Comparison of ENCODE assay signal across 32 mouse cellular contexts in the genomic region with DNA sequence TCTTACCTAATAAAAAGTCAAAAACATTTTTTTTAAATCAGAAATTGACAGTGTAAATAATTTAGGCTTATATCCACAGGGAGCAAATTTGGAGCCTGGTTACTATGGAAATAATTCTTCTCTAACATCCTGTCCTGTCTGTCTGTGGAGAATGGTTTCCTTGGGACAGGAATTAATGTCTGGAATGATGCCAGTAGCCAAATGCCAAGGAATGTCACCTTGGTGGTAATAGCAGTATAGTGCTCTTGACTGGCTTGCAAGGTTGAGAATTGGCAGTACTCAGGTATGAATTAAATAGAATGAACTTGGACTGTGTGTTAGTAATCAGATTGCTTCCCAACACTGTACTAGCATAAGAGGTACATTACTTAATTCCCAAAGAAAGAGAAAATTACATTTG.
A peak's percentile ranks its signal among the peaks of the same experiment; 100 is the strongest.
DNase-seq lines count a peak whose midpoint lies in the region; ATAC-seq and TF ChIP-seq lines count a peak whose summit lies in the region.
"Had no signal": no experiment of that assay in that cellular context is flagged by ENCODE, and none has a peak within 500 bp of the region (broad histone marks: within the 10 kb centered on the region; RNA-seq: fewer than 3 reads in every experiment).

No protein-coding gene starts in this region.

- H3K9me3 ChIP-seq in lung, embryonic 14.5 days (ENCODE audit: low read depth, low read length) = no peaks in the 10 kb centered on the region
- H3K9me3 ChIP-seq: embryonic facial prominence, embryonic 13.5 days; forebrain, embryonic 10.5 days; forebrain, embryonic 15.5 days; limb, embryonic 12.5 days; liver, embryonic 15.5 days; lung, embryonic 15.5 days; midbrain, embryonic 15.5 days; neural tube, embryonic 12.5 days had no signal

- no peak overlapping the region for H3K4me3 ChIP-seq in lung, embryonic 14.5 days (ENCODE audit: low read depth, low read length)
- H3K4me3 ChIP-seq: embryonic facial prominence, embryonic 13.5 days; forebrain, embryonic 10.5 days; forebrain, embryonic 15.5 days; gastrocnemius, adult 2 months; hindbrain, embryonic 13.5 days; layer of hippocampus, adult 2 months; left cerebral cortex, adult 2 months; limb, embryonic 12.5 days; liver, embryonic 15.5 days; lung, embryonic 15.5 days; midbrain, embryonic 15.5 days; myocyte; neural tube, embryonic 12.5 days had no signal

- TF ChIP-seq CTCF in lung, embryonic 14.5 days (IDR thresholded peaks at IDR 0.05; ENCODE audit: low read depth) = no peak
- no peak for TF ChIP-seq CTCF in brain, embryonic 14.5 days (IDR thresholded peaks at IDR 0.05; ENCODE audit: borderline replicate concordance, extremely low read depth, insufficient read depth, insufficient read length)

- DNase-seq in cerebellum, adult 9-11 months = peak; percentile 57
- DNase-seq in cerebellum, adult 11-12 months = no peak
- peak; percentile 51 for DNase-seq in kidney, adult 11 months
- no peak for DNase-seq in kidney, postnatal 4 days
- peak; percentile 8 for DNase-seq in lung, embryonic 14.5 days
- no peak for DNase-seq in lung, postnatal 14 days
- DNase-seq in brain, embryonic 14.5 days (ENCODE audit: low read depth) = peak; percentile 24
- DNase-seq in T-cell, adult 2 months (ENCODE audit: low spot score) = no peak
- DNase-seq: adrenal gland, postnatal 14 days; gastrocnemius, adult 2 months; gastrocnemius, postnatal 36 days; heart, adult 18-20 months; heart, postnatal 36 days; lung, postnatal 36 days; right cerebral cortex, adult 18-20 months; spleen, adult 18-20 months; thymus, postnatal 25 days had no signal

- no peak for TF ChIP-seq POLR2A in brain, embryonic 14.5 days (IDR thresholded peaks at IDR 0.05; ENCODE audit: borderline replicate concordance, extremely low read depth, insufficient read depth, insufficient read length, poor library complexity, severe bottlenecking)

- no peaks in the 10 kb centered on the region for H3K27me3 ChIP-seq in lung, embryonic 14.5 days (ENCODE audit: insufficient read depth, low read length)
- H3K27me3 ChIP-seq: embryonic facial prominence, embryonic 13.5 days; forebrain, embryonic 15.5 days; hindbrain, embryonic 13.5 days; limb, embryonic 12.5 days; liver, embryonic 15.5 days; lung, embryonic 15.5 days; midbrain, embryonic 15.5 days; neural tube, embryonic 12.5 days had no signal

- H3K9ac ChIP-seq in lung, embryonic 14.5 days = no peak overlapping the region
- H3K9ac ChIP-seq: embryonic facial prominence, embryonic 13.5 days; forebrain, embryonic 15.5 days; hindbrain, embryonic 13.5 days; limb, embryonic 12.5 days; liver, embryonic 15.5 days; lung, embryonic 15.5 days; midbrain, embryonic 15.5 days; neural tube, embryonic 12.5 days had no signal

- H3K4me1 ChIP-seq in lung, embryonic 14.5 days (ENCODE audit: insufficient read depth) = no peaks in the 10 kb centered on the region
- H3K4me1 ChIP-seq: embryonic facial prominence, embryonic 13.5 days; forebrain, embryonic 10.5 days; forebrain, embryonic 15.5 days; hindbrain, embryonic 13.5 days; limb, embryonic 12.5 days; liver, embryonic 15.5 days; lung, embryonic 15.5 days; midbrain, embryonic 15.5 days; neural tube, embryonic 12.5 days had no signal

- ATAC-seq in lung, embryonic 14.5 days (ENCODE audit: insufficient read depth) = no peak
- ATAC-seq: forebrain, embryonic 15.5 days; midbrain, embryonic 15.5 days; Patski had no signal

- no peak overlapping the region for H3K4me2 ChIP-seq in lung, embryonic 14.5 days
- H3K4me2 ChIP-seq: embryonic facial prominence, embryonic 13.5 days; forebrain, embryonic 15.5 days; heart, embryonic 11.5 days; hindbrain, embryonic 13.5 days; limb, embryonic 12.5 days; liver, embryonic 15.5 days; lung, embryonic 15.5 days; midbrain, embryonic 15.5 days; neural tube, embryonic 12.5 days had no signal

- H3K27ac ChIP-seq in lung, embryonic 14.5 days (ENCODE audit: low read depth) = no peak overlapping the region
- H3K27ac ChIP-seq: embryonic facial prominence, embryonic 13.5 days; forebrain, embryonic 10.5 days; forebrain, embryonic 15.5 days; gastrocnemius, adult 2 months; hindbrain, embryonic 13.5 days; kidney, postnatal 0 days; layer of hippocampus, adult 2 months; left cerebral cortex, adult 2 months; limb, embryonic 12.5 days; liver, embryonic 15.5 days; lung, embryonic 15.5 days; midbrain, embryonic 15.5 days; neural tube, embryonic 12.5 days had no signal

- no peaks in the 10 kb centered on the region for H3K36me3 ChIP-seq in lung, embryonic 14.5 days (ENCODE audit: insufficient read depth)
- H3K36me3 ChIP-seq: embryonic facial prominence, embryonic 13.5 days; forebrain, embryonic 10.5 days; forebrain, embryonic 15.5 days; hindbrain, embryonic 13.5 days; limb, embryonic 12.5 days; liver, embryonic 15.5 days; lung, embryonic 15.5 days; midbrain, embryonic 15.5 days; neural tube, embryonic 12.5 days had no signal

Comparison
In these comparisons a context has a peak if more than half of its experiments do, and no peak if none do; other contexts are left out.
1. DNase-seq: peak in cerebellum, adult 9-11 months (single experiment), kidney, adult 11 months (single experiment), lung, embryonic 14.5 days (single experiment) and brain, embryonic 14.5 days (single experiment); none in cerebellum, adult 11-12 months (single experiment), kidney, postnatal 4 days (0 of 2), lung, postnatal 14 days (single experiment) and T-cell, adult 2 months (single experiment).